Mouse (Mus musculus) brain, embryonic 18.5 days (tissue): ENCODE measurements at regions not wholly inside any gene's neighbourhood (a gene's known extent, or its start where the extent isn't known, plus 50 kb on each side); places are given as distances from the start of the nearest gene placed in this dataset.
"Not testable (repeated sequence)": the region's sequence is repeated elsewhere in the genome, so short reads cannot be mapped to it uniquely, and the experiment has no call there.

Experiments used
- DNase-seq: peaks from one replicate; pipeline ENCODE4 v3.0.0-alpha.2; 2012; ENCODE audit warnings: low read depth, low spot score

DNA sequence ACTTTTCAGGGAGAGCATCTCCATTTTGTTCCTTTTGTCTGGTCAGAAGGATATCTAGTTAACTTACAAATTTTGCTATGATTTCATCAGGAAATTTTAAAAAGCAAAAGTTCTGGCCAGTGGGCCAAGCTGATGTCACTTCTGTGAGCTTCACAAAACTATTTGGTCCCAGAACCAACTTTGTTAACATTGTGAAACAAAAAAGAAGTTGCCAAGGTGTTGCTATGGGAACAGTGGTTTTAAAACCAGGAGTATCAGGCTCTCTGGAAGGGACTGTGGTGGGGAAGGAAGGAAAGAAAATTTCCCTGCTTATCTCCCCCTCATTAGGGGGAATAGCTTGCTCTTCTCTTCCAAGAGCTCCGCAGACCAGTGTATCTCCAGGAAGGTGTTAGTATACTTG lies 416.8 kb upstream of the Auts2 start:
- DNase-seq: no peak

DNA sequence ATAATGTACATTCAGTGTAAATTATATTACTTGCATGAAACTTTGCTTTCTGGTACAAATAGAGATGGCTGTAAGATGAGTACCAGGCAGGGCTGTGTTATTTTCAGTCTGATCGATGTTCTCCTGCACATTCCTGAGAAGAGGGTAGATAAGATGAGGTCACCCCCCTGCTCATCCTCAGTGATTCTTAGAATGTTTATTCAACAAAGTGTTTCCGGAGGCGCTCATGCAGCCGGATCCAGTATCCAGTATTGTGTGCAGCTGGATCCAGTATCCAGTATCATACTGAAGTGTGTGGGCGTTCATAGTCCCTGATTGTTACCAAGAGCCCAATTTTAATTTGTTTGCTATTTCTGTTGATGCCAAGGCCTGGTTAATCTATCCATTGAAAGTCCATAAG lies 413.0 kb upstream of the Auts2 start:
- no peak for DNase-seq

GRCm38 (mm10) chr5:132955051-132955450 lies 411.9 kb upstream of the Auts2 start:
- DNase-seq: no peak

- no peak for DNase-seq
Measured at GRCm38 (mm10) chr5:132933439-132933980, 390.4 kb upstream of the Auts2 start.

DNA sequence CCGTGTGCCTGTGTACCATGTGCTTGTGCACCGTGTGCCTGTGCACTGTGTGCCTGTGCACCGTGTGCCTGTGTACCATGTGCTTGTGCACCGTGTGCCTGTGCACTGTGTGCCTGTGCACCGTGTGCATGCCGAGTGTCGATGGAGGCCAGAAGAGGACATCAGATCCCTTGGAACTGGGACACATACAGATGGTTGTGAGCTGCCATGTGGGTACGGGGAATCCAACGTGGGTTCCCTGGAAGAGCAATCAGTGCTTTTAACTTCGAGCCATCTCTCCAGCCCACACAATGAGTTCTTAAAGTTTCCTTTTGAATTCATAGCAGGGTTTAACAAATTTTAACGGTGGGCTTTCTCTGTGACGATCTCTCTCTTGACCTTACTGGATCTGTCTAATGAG lies 386.8 kb upstream of the Auts2 start:
- not testable (repeated sequence) for DNase-seq

DNA sequence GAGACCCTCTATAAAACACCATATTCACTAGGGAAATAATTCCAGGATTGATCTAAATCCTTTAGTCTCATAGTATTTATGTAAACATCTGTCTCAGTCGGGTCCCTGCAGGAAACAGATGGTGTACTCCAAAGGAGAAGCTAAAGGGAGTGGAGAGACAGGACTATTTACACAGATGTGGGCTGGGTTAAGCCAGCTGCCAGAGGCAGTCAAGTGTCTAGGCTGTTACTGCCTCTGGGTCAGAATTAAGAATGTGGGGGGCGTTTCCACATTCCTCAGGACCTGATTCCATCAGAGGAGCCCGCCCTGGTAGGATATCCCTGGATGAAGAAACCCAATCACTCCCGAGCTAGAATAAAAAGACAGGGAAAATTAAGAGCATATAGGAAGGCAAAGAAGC lies 380.2 kb upstream of the Auts2 start:
- no peak for DNase-seq

DNA sequence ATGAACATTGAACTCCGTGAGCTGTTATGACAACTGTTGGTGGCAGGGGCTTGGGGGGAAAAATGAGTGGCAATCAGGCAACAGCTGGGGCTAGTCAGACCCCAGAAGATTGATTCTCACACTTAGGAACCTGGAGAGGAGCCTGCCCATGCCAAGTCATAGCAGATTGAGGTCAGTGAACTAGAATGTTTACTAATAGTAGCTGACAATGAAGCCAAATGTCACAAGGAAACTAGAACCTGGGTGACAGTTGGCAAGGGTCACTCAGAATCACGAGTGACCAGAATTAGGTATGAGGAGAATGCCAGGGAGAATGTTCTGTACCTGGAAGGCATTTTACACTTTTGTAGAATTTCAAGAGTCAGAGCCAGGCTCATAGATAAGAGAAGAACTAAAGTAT lies 365.9 kb upstream of the Auts2 start:
- no peak for DNase-seq

DNA sequence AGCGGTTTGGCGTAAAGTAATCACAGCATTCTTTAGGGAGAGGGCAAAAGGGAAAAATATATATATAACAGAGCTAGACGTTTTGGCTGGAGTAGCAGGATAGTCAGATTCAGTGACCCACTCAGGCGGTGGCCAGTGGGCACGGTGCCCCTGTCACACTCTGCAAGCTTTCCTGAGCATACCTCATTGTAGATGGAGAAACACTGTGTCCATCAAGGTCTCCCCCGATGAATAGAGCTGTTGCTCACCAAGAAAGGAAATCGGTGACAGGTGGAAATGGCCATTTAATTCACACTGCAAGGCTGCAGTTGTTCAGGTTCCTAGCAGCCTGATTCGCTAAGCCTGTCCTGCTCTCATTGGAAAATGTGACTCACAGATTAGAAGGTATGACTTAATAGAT lies 365.1 kb upstream of the Auts2 start:
- no peak for DNase-seq

GRCm38 (mm10) chr5:132892591-132892990 lies 349.4 kb upstream of the Auts2 start:
- peak; percentile 65 for DNase-seq

- DNase-seq: no peak
Measured at GRCm38 (mm10) chr5:132884130-132884529, 341.0 kb upstream of the Auts2 start.

DNA sequence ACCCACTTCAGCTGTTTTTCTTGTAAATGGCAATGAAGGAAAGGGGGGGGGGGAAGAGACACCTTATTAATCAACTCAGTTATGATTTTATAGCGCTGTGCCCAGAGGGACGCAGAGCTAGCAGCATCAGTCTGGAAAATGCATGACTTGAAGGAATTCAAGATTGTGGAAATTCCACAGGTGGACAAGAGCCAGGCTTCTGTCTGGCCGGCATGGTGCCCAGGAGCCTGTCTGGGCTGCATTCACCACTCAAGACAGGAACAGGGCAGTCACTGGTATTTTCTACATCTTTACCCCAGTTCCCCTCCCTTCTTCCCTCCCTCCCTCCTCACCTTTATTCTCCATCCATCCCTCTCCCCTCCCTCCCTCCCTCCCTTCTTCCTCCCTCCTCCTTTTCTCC lies 339.1 kb upstream of the Auts2 start:
- no peak for DNase-seq

DNA sequence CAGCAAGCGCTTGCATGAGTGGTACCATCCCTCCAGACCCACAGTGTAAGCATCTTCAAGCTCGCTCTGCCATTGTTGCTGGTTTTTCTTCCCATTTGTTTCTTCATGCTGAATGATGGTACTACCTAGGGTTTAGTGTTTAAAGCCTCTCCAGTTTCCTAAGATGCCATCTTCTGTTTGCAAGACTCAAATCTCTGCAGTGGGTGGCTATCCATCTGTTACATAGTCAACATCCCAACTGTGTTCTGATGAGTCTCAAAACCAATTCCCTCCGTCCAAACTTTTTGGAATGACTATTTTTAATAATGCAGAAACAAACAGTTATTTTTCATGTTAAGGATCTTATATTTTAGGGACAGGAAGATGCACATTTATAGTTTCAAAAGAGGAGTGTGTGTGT lies 338.0 kb upstream of the Auts2 start:
- no peak for DNase-seq

GRCm38 (mm10) chr5:132876336-132876840 lies 333.2 kb upstream of the Auts2 start:
- no peak for DNase-seq

DNA sequence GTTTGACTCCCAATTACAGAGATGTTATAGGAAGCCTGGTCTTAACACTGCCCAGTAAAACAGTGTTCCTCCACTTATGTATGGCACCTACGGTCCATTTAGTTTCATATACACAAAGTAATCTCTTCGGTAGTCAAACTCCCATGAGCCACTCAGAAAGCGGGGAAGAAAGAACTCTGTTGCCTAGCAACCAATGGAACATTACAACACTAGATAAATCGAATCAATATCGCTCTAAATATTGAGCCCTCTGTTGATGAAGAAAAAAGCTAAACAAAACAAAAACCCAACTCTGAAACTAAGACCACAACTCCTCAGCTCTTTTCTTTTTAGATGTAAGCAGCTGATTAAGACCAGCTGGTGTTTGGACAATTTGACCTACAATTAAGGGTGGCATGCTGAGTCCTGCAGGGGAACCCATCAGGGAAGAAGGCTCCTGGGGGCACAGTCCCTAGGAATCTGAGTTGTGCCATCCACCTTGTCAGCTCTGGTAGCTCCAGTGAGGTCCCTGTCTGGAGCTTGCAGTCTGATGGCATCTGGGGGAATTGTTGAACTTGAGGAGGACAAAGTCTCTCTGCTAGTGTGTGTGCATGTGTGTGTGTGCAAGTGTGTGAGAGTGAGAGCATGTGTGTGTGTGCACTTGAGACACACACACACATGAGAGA lies 315.8 kb upstream of the Auts2 start:
- no peak for DNase-seq

DNA sequence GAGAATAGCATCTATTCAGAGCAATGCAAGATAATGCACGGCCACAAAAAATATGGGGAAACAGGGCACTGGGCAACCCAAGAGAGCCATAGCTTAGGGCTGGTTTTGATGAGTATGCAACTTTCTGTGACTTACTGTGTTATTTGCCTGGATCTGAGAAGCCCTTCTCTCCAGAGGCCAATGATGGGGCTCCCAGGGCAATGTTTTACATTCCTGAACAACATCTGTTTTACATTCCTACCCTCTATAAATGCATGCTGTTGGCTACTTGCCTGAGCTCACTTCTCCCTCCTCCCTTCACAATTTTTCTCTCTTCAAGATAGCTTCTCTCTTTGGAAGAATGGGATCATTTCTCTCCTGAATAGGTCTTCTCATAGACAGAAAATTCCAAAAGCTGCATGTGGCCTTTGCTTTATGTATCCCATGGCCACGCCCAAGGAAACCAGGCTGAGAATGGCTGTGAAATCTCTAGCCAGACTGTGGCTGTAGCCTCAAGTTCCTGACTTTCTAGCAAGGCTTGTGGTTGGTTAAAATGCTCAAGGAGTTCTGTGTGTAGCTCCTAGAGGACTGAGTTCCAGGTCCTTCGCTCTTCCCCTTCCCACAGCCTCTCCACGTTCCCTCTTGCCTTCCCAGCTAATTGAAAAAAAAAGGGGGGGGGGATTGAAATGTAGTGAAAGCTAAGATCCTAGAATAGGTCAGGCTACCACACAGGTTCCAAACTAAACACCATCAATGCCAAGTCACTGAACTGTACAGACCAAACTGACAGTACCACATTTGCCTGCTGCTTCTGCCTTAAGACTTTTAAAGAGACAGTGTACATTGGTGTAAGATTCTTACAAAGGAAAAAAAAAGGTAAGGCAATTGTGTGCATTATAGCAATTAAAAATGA lies 312.7 kb upstream of the Auts2 start:
- DNase-seq: no peak

GRCm38 (mm10) chr5:132850770-132851169 lies 307.6 kb upstream of the Auts2 start:
- peak; percentile 50 for DNase-seq

DNA sequence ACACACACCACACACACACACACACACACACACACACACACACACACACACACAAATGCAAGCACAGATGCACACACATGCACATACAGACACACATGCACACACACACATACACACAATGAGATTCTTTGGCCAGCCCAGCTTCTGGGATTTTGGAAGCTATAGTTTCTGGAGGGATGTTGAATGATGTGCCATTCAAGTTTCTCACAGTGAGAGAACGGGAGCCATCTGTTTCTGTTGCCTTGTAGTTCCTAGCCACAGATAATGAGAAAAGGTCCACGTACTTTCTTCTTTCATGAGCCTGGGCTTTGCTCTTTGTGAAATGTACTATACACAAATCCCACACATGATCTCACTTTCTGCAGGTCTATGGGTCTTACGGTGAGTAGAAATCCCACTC lies 304.9 kb upstream of the Auts2 start:
- no peak for DNase-seq

DNA sequence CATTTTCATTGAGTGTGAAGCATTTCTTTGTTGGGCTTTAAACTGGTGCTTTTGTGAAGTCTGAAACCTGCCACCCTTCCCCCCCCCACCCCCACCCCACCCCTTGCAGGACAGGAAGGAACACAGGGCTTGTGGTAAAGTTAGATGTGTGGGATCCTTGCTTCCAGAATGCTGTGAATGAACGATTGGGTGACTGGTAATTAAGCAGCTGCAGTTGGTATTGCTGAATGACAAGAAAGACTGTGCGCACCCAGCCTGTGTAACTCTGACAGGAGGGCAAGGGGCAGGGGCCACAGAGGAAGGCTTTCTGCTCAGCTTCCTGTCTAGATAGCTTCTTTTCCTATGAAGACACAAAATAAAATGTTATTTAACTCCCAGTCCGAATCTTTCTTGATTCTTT lies 300.1 kb upstream of the Auts2 start:
- DNase-seq: no peak

DNA sequence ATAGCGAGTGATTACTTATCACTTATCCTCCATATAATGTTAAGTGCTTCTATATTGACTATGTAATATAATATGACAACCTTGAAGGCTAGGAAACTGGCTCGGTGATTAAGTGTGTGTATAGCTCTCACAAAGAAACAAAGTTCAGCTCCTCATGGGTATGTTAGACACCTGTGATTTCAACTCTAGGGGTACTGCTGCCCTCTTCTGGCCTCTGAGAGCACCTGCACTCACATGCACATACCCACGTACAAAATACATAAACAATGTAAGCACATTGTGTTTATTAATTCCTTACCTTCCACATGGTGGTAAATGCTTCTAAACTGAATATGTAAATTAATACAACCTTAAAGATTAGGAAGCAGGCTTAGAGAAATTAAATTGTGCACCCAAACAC lies 298.6 kb upstream of the Auts2 start:
- DNase-seq: no peak

GRCm38 (mm10) chr5:132837420-132837819 lies 294.3 kb upstream of the Auts2 start:
- no peak for DNase-seq

GRCm38 (mm10) chr5:132828993-132829392 lies 285.8 kb upstream of the Auts2 start:
- no peak for DNase-seq

- no peak for DNase-seq
Measured at GRCm38 (mm10) chr5:132827555-132828333, 284.6 kb upstream of the Auts2 start.
